Mouse (Mus musculus) lung, adult 2 months (tissue): ENCODE results near the gene Esrrg.

Experiments used
- CTCF ChIP-seq: fragments of 200-500 bp; IDR thresholded peaks from 2 replicates; pipeline ENCODE4 v1.5.1; 2011; ENCODE audit warnings: mild to moderate bottlenecking, low read length, control low read depth; ENCODE audit not compliant: insufficient read depth
- POLR2A ChIP-seq: fragments of 200-500 bp; IDR thresholded peaks from 2 replicates; pipeline ENCODE4 v1.6.1; 2011; ENCODE audit warnings: low read depth, mild to moderate bottlenecking, control low read depth, low read length, borderline replicate concordance; ENCODE audit errors: extremely low read depth

DNA sequence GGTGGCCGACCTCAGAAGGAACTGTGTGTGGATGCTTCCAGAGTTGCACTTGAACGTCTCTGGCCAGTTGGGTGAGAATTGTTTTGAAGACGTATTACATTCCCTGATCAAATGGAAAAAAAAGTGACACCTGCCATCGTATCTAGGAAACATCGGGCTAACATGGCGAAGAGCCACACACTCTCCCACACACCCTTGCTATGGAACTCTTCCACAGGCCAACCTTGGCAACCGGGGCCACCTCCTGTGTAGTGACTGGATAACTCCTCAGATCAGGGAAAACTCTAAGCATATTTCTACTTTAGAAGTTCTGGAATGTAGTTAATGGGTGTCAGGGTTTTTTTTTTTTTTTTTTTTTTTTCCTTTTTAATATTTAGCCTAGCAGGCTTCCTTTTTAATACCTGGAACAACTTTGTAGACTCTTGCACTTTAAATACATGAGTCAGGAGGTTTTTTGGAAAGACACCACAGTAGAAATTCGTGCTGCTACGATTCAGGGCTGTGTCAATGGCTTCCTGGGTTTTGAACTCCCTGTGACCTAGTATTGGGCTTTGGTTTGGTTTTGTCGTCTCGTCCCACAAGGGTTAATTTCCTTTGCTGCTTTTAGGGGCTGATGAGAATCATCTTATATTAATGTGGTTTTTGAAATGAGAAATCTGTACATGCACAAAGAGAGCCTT, 83.4 kb downstream of the Esrrg start:
- no peak for TF ChIP-seq CTCF
- TF ChIP-seq POLR2A, result no peak
